Mouse (Mus musculus) lung, postnatal 0 days (tissue): ENCODE measurements around the gene Tmem174. TPM values are rescaled to one million over a fixed set of nuclear protein-coding genes. Genes with fewer than 3 reads are reported as not detected.

Experiments
- ATAC-seq: fragments of 200-750 bp; cut with Nextera tagmentation; 2 replicates; pipeline ENCODE4 v1.8.0; 2017; ENCODE audit warnings: moderate library complexity
- DNase-seq: peaks from one replicate; pipeline ENCODE4 v3.0.0-alpha.2; 2016; ENCODE audit warnings: low spot score
- H3K27ac ChIP-seq: fragments of 300-500 bp; sonication (generic); 2 replicates; pipeline ENCODE4 v1.5.1; 2014; ENCODE audit warnings: antibody characterized with exemption, mild to moderate bottlenecking, low read length, mixed read lengths
- H3K27me3 ChIP-seq: fragments of 300-500 bp; sonication (generic); replicated peaks from 2 replicates; pipeline ENCODE4 v1.6.1; 2014; ENCODE audit warnings: low read length, mixed read lengths; ENCODE audit not compliant: insufficient read depth
- H3K36me3 ChIP-seq: fragments of 300-500 bp; sonication (generic); 2 replicates; pipeline ENCODE4 v1.6.1; 2014; ENCODE audit warnings: low read length, mixed read lengths; ENCODE audit not compliant: insufficient read depth
- H3K4me1 ChIP-seq: fragments of 300-500 bp; sonication (generic); 2 replicates; pipeline ENCODE4 v1.6.1; 2014; ENCODE audit warnings: antibody characterized with exemption, low read depth, low read length, mixed read lengths; ENCODE audit not compliant: insufficient read depth
- H3K4me2 ChIP-seq: fragments of 300-500 bp; sonication (generic); replicated peaks from 2 replicates; pipeline ENCODE4 v1.6.1; 2014; ENCODE audit warnings: low read depth, mild to moderate bottlenecking, low read length, moderate library complexity, mixed read lengths
- H3K4me3 ChIP-seq: fragments of 300-500 bp; sonication (generic); 2 replicates; pipeline ENCODE4 v1.5.1; 2014; ENCODE audit warnings: low read depth, low read length
- H3K9ac ChIP-seq: fragments of 300-500 bp; sonication (generic); replicated peaks from 2 replicates; pipeline ENCODE4 v1.6.1; 2014; ENCODE audit warnings: low read depth, mild to moderate bottlenecking
- H3K9me3 ChIP-seq: fragments of 300-500 bp; sonication (generic); 2 replicates; pipeline ENCODE4 v1.6.1; 2016; ENCODE audit warnings: low read length, mixed read lengths
- CTCF ChIP-seq: IDR thresholded peaks from 2 replicates; pipeline ENCODE4 v1.5.1; 2016; ENCODE audit warnings: antibody characterized with exemption, mild to moderate bottlenecking
- EP300 ChIP-seq: IDR thresholded peaks from 2 replicates; pipeline ENCODE4 v1.6.1; 2016; ENCODE audit warnings: antibody characterized with exemption, mild to moderate bottlenecking, control low read depth
- WGBS: fragments of 180-500 bp; shearing (Covaris S2); extraction: QIAGEN DNeasy Blood & Tissue Kit; methylation state at CpG from one replicate; pipeline ENCODE4 v1.1.7; 2014; 5-methylcytosine and 5-hydroxymethylcytosine counted together
- polyA plus RNA-seq: library from polyadenylated mRNA; unstranded; fragments of >200 nt; fragmentation: Nextera tagmentation; extraction: Ambion mirVana; gene quantifications from 2 replicates; pipeline ENCODE4 v1.2.1, GENCODE M21; 2015

Tmem174 gene
- polyA plus RNA-seq, 1 experiment from 2014 or later, result 0.05 TPM

GRCm38 (mm10) chr13:98655346-98655745 is 18.1 kb upstream of the Tmem174 start:
- DNase-seq, result peak; percentile 53
- peak overlapping the region; percentile 65 for H3K27ac ChIP-seq
- H3K9ac ChIP-seq, result no peak overlapping the region
- no peak overlapping the region for H3K4me2 ChIP-seq
- no peaks in the 10 kb centered on the region for H3K27me3 ChIP-seq
- no peak overlapping the region for H3K4me3 ChIP-seq
- H3K36me3 ChIP-seq, result no peaks in the 10 kb centered on the region
- TF ChIP-seq CTCF, result no peak
- TF ChIP-seq EP300, result no peak
- peaks cover 7% of the 10 kb centered on the region; the same call in 1 of the 2 replicates for H3K4me1 ChIP-seq
- 60% methylated on average over 4 of the region's 4 CpGs for WGBS
- H3K9me3 ChIP-seq, result no peaks in the 10 kb centered on the region
- ATAC-seq, result peak; percentile 15; the same call in 1 of the 2 replicates

- no peak overlapping the region for H3K9ac ChIP-seq
- DNase-seq (peak; percentile 87), ATAC-seq (peak; percentile 73)
These were observed 17.1 kb upstream of the Tmem174 start for GRCm38 (mm10) chr13:98654129-98654939.

GRCm38 (mm10) chr13:98652194-98652593 is 15.0 kb upstream of the Tmem174 start:
- 28% methylated on average over 2 of the region's 2 CpGs for WGBS
- ATAC-seq (peak; percentile 3; the same call in 1 of the 2 replicates), DNase-seq (peak; percentile 11)
- Histone ChIP-seq H3K27ac (peak overlapping the region; percentile 33; the same call in 1 of the 2 replicates), H3K9ac (no peak overlapping the region), H3K4me2 (no peak overlapping the region), H3K9me3 (no peaks in the 10 kb centered on the region), H3K36me3 (no peaks in the 10 kb centered on the region), H3K27me3 (no peaks in the 10 kb centered on the region), H3K4me1 (peaks cover 7% of the 10 kb centered on the region; the same call in 1 of the 2 replicates), H3K4me3 (no peak overlapping the region)
- TF ChIP-seq CTCF (no peak), EP300 (no peak)

More at GRCm38 (mm10) chr13:98654129-98654939, 17.1 kb upstream of the Tmem174 start:
- Histone ChIP-seq H3K36me3 (no peaks in the 10 kb centered on the region), H3K4me3 (no peak overlapping the region), H3K27me3 (no peaks in the 10 kb centered on the region), H3K27ac (peak overlapping the region; percentile 69), H3K4me2 (no peak overlapping the region), H3K9me3 (no peaks in the 10 kb centered on the region), H3K4me1 (peaks cover 7% of the 10 kb centered on the region; the same call in 1 of the 2 replicates)
- no peak for TF ChIP-seq CTCF
- 0 out of 2 replicates have a peak, but pooled peaks have one; percentile 8 for TF ChIP-seq EP300
- 66% methylated on average over 10 of the region's 10 CpGs for WGBS

- peak; percentile 57 for ATAC-seq
- TF ChIP-seq EP300, result 0 out of 2 replicates have a peak, but pooled peaks have one; percentile 13
- no peak for TF ChIP-seq CTCF
These were observed 14.2 kb upstream of the Tmem174 start for GRCm38 (mm10) chr13:98651228-98651977.

GRCm38 (mm10) chr13:98647775-98648568 is 10.8 kb upstream of the Tmem174 start:
- TF ChIP-seq CTCF, result no peak
- TF ChIP-seq EP300, result no peak
- DNase-seq (peak; percentile 10), ATAC-seq (no peak)
- peaks cover 7% of the 10 kb centered on the region; the same call in 1 of the 2 replicates for H3K4me1 ChIP-seq
- no peak overlapping the region for H3K4me3 ChIP-seq
- 73% methylated on average over 22 of the region's 22 CpGs for WGBS
- H3K9ac ChIP-seq, result no peak overlapping the region
- H3K36me3 ChIP-seq, result no peaks in the 10 kb centered on the region
- H3K4me2 ChIP-seq, result no peak overlapping the region
- no peaks in the 10 kb centered on the region for H3K9me3 ChIP-seq
- no peaks in the 10 kb centered on the region for H3K27me3 ChIP-seq
- H3K27ac ChIP-seq, result no peak overlapping the region

More at GRCm38 (mm10) chr13:98651228-98651977, 14.2 kb upstream of the Tmem174 start:
- Histone ChIP-seq H3K27me3 (no peaks in the 10 kb centered on the region), H3K4me1 (peaks cover 7% of the 10 kb centered on the region; the same call in 1 of the 2 replicates), H3K36me3 (no peaks in the 10 kb centered on the region), H3K9me3 (no peaks in the 10 kb centered on the region), H3K9ac (no peak overlapping the region), H3K27ac (0 out of 2 replicates have a peak overlapping the region, but pooled peaks have one; percentile 33), H3K4me3 (no peak overlapping the region), H3K4me2 (no peak overlapping the region)
- WGBS, result 47% methylated on average over 17 of the region's 17 CpGs
- peak; percentile 83 for DNase-seq
